Mouse (Mus musculus) midbrain, embryonic 12.5 days (tissue): ENCODE measurements at regions not wholly inside any gene's neighbourhood (a gene's known extent, or its start where the extent isn't known, plus 50 kb on each side); places are given as distances from the start of the nearest gene placed in this dataset.

ENCODE experiments used
- ATAC-seq: fragments of 200-750 bp; cut with Nextera tagmentation; 2 replicates; pipeline ENCODE4 v1.8.0; 2017; ENCODE audit warnings: low read depth, moderate TSS enrichment, moderate library complexity; ENCODE audit not compliant: low FRiP score
- H3K27ac ChIP-seq: fragments of 300-500 bp; sonication (generic); replicated peaks from 2 replicates; pipeline ENCODE4 v1.5.1; 2016; ENCODE audit warnings: mild to moderate bottlenecking
- H3K27me3 ChIP-seq: fragments of 300-500 bp; sonication (generic); 2 replicates; pipeline ENCODE4 v1.6.1; 2016; ENCODE audit warnings: mild to moderate bottlenecking
- H3K36me3 ChIP-seq: fragments of 300-500 bp; sonication (generic); 2 replicates; pipeline ENCODE4 v1.6.1; 2016
- H3K4me1 ChIP-seq: fragments of 300-500 bp; sonication (generic); 2 replicates; pipeline ENCODE4 v1.6.1; 2016
- H3K4me2 ChIP-seq: fragments of 300-500 bp; sonication (generic); replicated peaks from 2 replicates; pipeline ENCODE4 v1.6.1; 2016; ENCODE audit warnings: mild to moderate bottlenecking, moderate library complexity
- H3K4me3 ChIP-seq: fragments of 300-500 bp; sonication (generic); 2 replicates; pipeline ENCODE4 v1.5.1; 2016; ENCODE audit warnings: mild to moderate bottlenecking
- H3K9ac ChIP-seq: fragments of 300-500 bp; sonication (generic); replicated peaks from 2 replicates; pipeline ENCODE4 v1.6.1; 2016; ENCODE audit warnings: mild to moderate bottlenecking, moderate library complexity
- H3K9me3 ChIP-seq: fragments of 300-500 bp; sonication (generic); 2 replicates; pipeline ENCODE4 v1.6.1; 2016; ENCODE audit warnings: mild to moderate bottlenecking
- WGBS: fragments of 180-500 bp; shearing (Covaris S2); methylation state at CpG from one replicate; pipeline ENCODE4 v1.1.7; 2016; 5-methylcytosine and 5-hydroxymethylcytosine counted together

DNA sequence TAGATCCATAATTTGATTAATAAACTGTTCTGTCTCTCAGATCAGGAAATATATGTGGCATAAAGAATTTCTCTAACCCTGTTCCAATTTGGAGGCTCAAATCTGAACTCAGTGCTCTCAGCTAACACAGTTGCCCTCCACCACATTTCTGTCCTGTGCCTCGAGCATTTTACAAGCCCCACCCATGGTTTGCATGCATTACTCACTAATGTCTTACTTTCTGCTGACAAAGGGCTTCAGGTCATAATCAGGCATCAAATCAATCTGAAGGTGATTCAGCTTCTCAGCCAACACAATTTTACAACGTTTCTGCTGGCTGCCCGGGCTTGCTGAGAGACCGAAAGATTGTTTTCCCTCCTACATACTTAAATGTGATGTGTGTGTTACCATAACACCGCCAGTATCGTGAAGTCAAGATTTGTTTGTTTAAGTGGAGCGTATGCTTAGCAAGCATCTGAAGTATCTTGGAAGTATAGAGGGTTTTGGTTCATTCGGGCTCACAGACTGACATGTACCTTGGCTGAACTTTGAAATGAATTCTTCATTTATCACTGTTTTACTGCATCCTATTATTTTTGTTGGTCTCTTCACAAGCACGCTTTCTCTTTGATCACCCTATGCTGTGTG is 139.9 kb upstream of the Sema3d start:
- H3K36me3 ChIP-seq, result no peaks in the 10 kb centered on the region
- H3K27ac ChIP-seq, result no peak overlapping the region
- WGBS, result 85% methylated on average over 9 of the region's 9 CpGs
- H3K4me1 ChIP-seq, result no peaks in the 10 kb centered on the region
- no peak overlapping the region for H3K4me2 ChIP-seq
- no peak for ATAC-seq
- H3K27me3 ChIP-seq, result no peaks in the 10 kb centered on the region
- H3K9me3 ChIP-seq, result no peaks in the 10 kb centered on the region
- no peak overlapping the region for H3K9ac ChIP-seq
- H3K4me3 ChIP-seq, result no peak overlapping the region

GRCm38 (mm10) chr5:12293685-12294084 is 89.5 kb upstream of the Sema3d start:
- Histone ChIP-seq H3K27ac (no peak overlapping the region), H3K36me3 (no peaks in the 10 kb centered on the region), H3K27me3 (no peaks in the 10 kb centered on the region), H3K9ac (no peak overlapping the region), H3K4me3 (no peak overlapping the region), H3K4me1 (no peaks in the 10 kb centered on the region), H3K4me2 (no peak overlapping the region), H3K9me3 (no peaks in the 10 kb centered on the region)
- WGBS, result 59% methylated on average over 4 of the region's 4 CpGs
- no peak for ATAC-seq

DNA sequence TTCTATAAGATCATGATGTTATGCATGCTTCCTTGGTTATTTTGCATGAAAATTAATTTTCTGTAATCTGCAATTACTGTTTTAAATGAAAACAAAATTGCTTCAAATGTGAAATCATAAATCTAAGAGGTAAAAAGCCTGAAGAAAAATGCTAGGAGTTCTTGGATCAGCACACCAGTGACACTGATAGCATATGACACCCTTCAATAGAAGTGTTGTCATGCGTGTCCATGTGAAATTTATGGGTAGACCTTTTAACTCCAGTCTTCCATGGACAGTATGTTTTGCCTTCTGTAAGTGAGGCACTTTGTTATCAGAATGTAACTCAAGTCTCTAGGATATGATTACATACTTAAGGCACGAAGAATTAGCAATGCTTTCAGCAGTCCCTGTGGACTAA is 85.9 kb upstream of the Sema3d start:
- no peak overlapping the region for H3K4me3 ChIP-seq

DNA sequence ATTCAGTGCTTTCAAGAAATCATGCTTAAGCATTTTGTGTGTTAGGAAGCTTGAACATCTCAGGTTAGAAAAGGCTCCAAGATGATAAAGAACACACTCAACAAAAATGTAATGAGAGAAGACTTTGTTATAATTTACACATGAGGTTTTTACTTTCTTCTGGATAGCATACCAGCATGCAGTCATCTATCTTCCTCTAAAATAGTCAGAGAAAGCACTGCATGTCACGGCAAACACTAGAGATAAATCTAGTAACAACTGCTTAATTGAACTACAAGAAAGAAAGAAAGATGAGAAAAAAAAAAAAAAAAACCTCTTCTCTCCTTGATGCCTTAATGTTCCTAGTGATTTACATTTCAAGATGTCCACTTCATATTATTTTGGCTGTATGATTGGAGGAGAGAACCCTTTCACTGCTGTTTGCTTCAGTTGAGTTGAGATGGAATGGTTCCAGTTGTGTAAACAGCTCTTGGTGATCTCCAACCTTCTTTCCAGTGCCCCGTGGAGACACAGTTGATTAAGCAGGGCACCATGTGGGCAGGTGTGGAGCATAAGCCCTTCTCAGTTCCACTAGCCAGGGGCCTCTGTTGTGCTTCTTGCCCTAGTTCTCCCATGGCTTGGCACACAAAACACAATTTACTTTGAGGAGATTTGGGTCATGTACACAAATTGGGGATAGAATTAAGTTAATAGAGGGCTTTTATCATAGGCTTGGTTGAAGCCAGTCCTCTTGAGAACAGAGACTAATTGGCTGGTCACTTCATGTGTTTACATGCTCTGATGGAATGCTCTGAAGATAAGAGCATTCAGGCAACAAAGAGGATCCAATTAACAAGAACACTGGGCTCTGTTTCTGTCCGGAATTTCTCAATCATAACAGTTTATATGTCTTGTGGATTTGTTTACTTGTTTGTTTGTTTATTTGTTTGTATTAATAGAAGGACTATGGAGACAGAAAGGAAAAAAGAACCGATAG is 81.1 kb upstream of the Sema3d start:
- Histone ChIP-seq H3K9me3 (no peaks in the 10 kb centered on the region), H3K36me3 (no peaks in the 10 kb centered on the region), H3K27me3 (no peaks in the 10 kb centered on the region), H3K9ac (no peak overlapping the region), H3K4me2 (no peak overlapping the region), H3K27ac (no peak overlapping the region), H3K4me3 (no peak overlapping the region), H3K4me1 (no peaks in the 10 kb centered on the region)
- ATAC-seq, result no peak
- 60% methylated on average over 4 of the region's 4 CpGs for WGBS

More for the DNA sequence above, 85.9 kb upstream of the Sema3d start:
- no peak overlapping the region for H3K4me2 ChIP-seq
- WGBS, result 87% methylated on average over 2 of the region's 2 CpGs
- no peak overlapping the region for H3K9ac ChIP-seq
- no peaks in the 10 kb centered on the region for H3K27me3 ChIP-seq
- no peak overlapping the region for H3K27ac ChIP-seq
- no peaks in the 10 kb centered on the region for H3K36me3 ChIP-seq
- no peaks in the 10 kb centered on the region for H3K4me1 ChIP-seq
- no peak for ATAC-seq
- no peaks in the 10 kb centered on the region for H3K9me3 ChIP-seq

- Histone ChIP-seq H3K4me3 (no peak overlapping the region), H3K27ac (no peak overlapping the region), H3K4me2 (no peak overlapping the region), H3K4me1 (no peaks in the 10 kb centered on the region), H3K27me3 (no peaks in the 10 kb centered on the region), H3K36me3 (no peaks in the 10 kb centered on the region), H3K9me3 (no peaks in the 10 kb centered on the region), H3K9ac (no peak overlapping the region)
- ATAC-seq, result no peak
These were observed 73.8 kb upstream of the Sema3d start for GRCm38 (mm10) chr5:12309408-12309807.

GRCm38 (mm10) chr5:12332648-12333305 is 50.4 kb upstream of the Sema3d start:
- WGBS, result 86% methylated on average over 4 of the region's 4 CpGs

More at GRCm38 (mm10) chr5:12332648-12333305, 50.4 kb upstream of the Sema3d start:
- ATAC-seq, result no peak
- H3K27ac ChIP-seq, result no peak overlapping the region
- H3K4me1 ChIP-seq, result no peaks in the 10 kb centered on the region
- no peaks in the 10 kb centered on the region for H3K9me3 ChIP-seq
- no peaks in the 10 kb centered on the region for H3K27me3 ChIP-seq
- H3K9ac ChIP-seq, result no peak overlapping the region
- H3K4me2 ChIP-seq, result no peak overlapping the region
- H3K36me3 ChIP-seq, result no peaks in the 10 kb centered on the region
- H3K4me3 ChIP-seq, result no peak overlapping the region
